Mouse (Mus musculus) layer of hippocampus, adult 9-11 months (tissue): ENCODE data around the gene 4833423E24Rik.
A peak's percentile ranks its signal among the peaks of the same experiment; 100 is the strongest.

ENCODE experiments used
- DNase-seq: peaks from one replicate; pipeline ENCODE4 v3.0.0; 2022

Gene 4833423E24Rik

GRCm38 (mm10) chr2:85518879-85519278 is at the start of gene 4833423E24Rik:
Gene 4833423E24Rik (minus strand): TSS chr2:85519024.
- DNase-seq: no peak

GRCm38 (mm10) chr2:85561187-85561586 is 42.4 kb upstream of the 4833423E24Rik start:
- peak; percentile 13 for DNase-seq

GRCm38 (mm10) chr2:85560226-85560625 is 41.4 kb upstream of the 4833423E24Rik start:
- DNase-seq: no peak

GRCm38 (mm10) chr2:85554806-85555205 is 36.0 kb upstream of the 4833423E24Rik start:
- DNase-seq: no peak

- no peak for DNase-seq
Measured at GRCm38 (mm10) chr2:85533934-85534333, 15.1 kb upstream of the 4833423E24Rik start.

GRCm38 (mm10) chr2:85532082-85532778 is 13.4 kb upstream of the 4833423E24Rik start:
- DNase-seq: no peak

GRCm38 (mm10) chr2:85522859-85523489 is 4.2 kb upstream of the 4833423E24Rik start:
- DNase-seq: no peak

- no peak for DNase-seq
Measured at GRCm38 (mm10) chr2:85518292-85518691, 532 bp downstream of the 4833423E24Rik start.

GRCm38 (mm10) chr2:85510376-85510775 is 8.4 kb downstream of the 4833423E24Rik start:
- no peak for DNase-seq

GRCm38 (mm10) chr2:85490396-85490795 is 28.4 kb downstream of the 4833423E24Rik start:
- DNase-seq: no peak

GRCm38 (mm10) chr2:85466801-85467325 is 52.0 kb downstream of the 4833423E24Rik start:
- no peak for DNase-seq

- no peak for DNase-seq
Measured at GRCm38 (mm10) chr2:85443539-85443938, 75.3 kb downstream of the 4833423E24Rik start, which contains the start of gene Olfr995. Gene Olfr995 (minus strand): TSS chr2:85443639.

GRCm38 (mm10) chr2:85442546-85442945 is 76.3 kb downstream of the 4833423E24Rik start:
- no peak for DNase-seq

- no peak for DNase-seq
Measured at GRCm38 (mm10) chr2:85436351-85436750, 82.5 kb downstream of the 4833423E24Rik start, which contains the start of gene Olfr994. Gene Olfr994 (minus strand): TSS chr2:85436451.
